26 mouse cellular contexts compared by ENCODE assay signal in genomic region chr7:134840066-134840465, GRCm38 (mm10).
"Had no signal": no experiment of that assay in that cellular context is flagged by ENCODE, and none has a peak within 500 bp of the region (broad histone marks: within the 10 kb centered on the region; RNA-seq: fewer than 3 reads in every experiment).

No protein-coding gene starts in this region.

- H3K9ac ChIP-seq: heart, embryonic 13.5 days; heart, embryonic 15.5 days; hindbrain, embryonic 14.5 days; kidney, embryonic 15.5 days; limb, embryonic 13.5 days; limb, embryonic 15.5 days; liver, embryonic 12.5 days; liver, embryonic 14.5 days had no signal

- H3K4me2 ChIP-seq: heart, embryonic 11.5 days; heart, embryonic 13.5 days; heart, embryonic 15.5 days; hindbrain, embryonic 14.5 days; kidney, embryonic 15.5 days; limb, embryonic 13.5 days; limb, embryonic 15.5 days; liver, embryonic 12.5 days had no signal

- ATAC-seq: hindbrain, embryonic 16.5 days; intestine, embryonic 16.5 days; liver, embryonic 12.5 days had no signal

- H3K36me3 ChIP-seq: heart, embryonic 15.5 days; liver, embryonic 12.5 days had no signal

- H3K9me3 ChIP-seq: heart, embryonic 13.5 days; heart, embryonic 15.5 days; kidney, embryonic 15.5 days; limb, embryonic 13.5 days; limb, embryonic 15.5 days; liver, embryonic 12.5 days had no signal

- H3K4me3 ChIP-seq: gastrocnemius, adult 2 months; heart, adult 2 months; heart, embryonic 13.5 days; heart, embryonic 15.5 days; kidney, embryonic 15.5 days; limb, embryonic 13.5 days; limb, embryonic 15.5 days; liver, embryonic 12.5 days had no signal

- H3K27ac ChIP-seq: gastrocnemius, adult 2 months; heart, adult 2 months; heart, embryonic 13.5 days; heart, embryonic 15.5 days; hindbrain, embryonic 14.5 days; kidney, embryonic 15.5 days; kidney, postnatal 0 days; limb, embryonic 13.5 days; limb, embryonic 15.5 days; liver, embryonic 12.5 days; liver, embryonic 14.5 days had no signal

- H3K4me1 ChIP-seq: heart, embryonic 13.5 days; heart, embryonic 15.5 days; kidney, embryonic 15.5 days; limb, embryonic 13.5 days; limb, embryonic 15.5 days; liver, embryonic 12.5 days had no signal

- H3K27me3 ChIP-seq: heart, embryonic 13.5 days; heart, embryonic 15.5 days; kidney, embryonic 15.5 days; limb, embryonic 13.5 days; limb, embryonic 15.5 days; liver, embryonic 12.5 days had no signal

- DNase-seq: gastrocnemius, adult 2 months; gastrocnemius, postnatal 10 days; gastrocnemius, postnatal 36 days; heart, adult 11 months; heart, adult 2 months; heart, postnatal 14 days; heart, postnatal 36 days; kidney, adult 11 months; kidney, adult 2 months; kidney, adult 9 months; kidney, postnatal 14 days; kidney, postnatal 36 days; layer of hippocampus, adult 9-11 months; layer of hippocampus, postnatal 36 days had no signal
